Mouse (Mus musculus): ENCODE measurements around the gene Prorsd1. TPM values are rescaled to one million over a fixed set of nuclear protein-coding genes. Genes with fewer than 3 reads are reported as not detected.

Gene Prorsd1
- polyA plus RNA-seq, 1 experiment = 9.3 TPM

GRCm38 (mm10) chr11:29509421-29509820, 5.4 kb downstream of the Prorsd1 start:
- Histone ChIP-seq H3K79me2 (ENCODE audit: control insufficient read depth, insufficient read depth) (peaks cover 10% of the 10 kb centered on the region), H3ac (ENCODE audit: control insufficient read depth, insufficient read length, low read depth) (no peak overlapping the region), H3K36me3 (ENCODE audit: control insufficient read depth, insufficient read depth) (peaks cover 62% of the 10 kb centered on the region), H3K79me3 (ENCODE audit: low read depth) (no peaks in the 10 kb centered on the region), H3K27me3 (ENCODE audit: control insufficient read depth, insufficient read depth, insufficient read length) (no peaks in the 10 kb centered on the region), H3K4me3 (ENCODE audit: insufficient read depth, poor library complexity, severe bottlenecking) (no peak overlapping the region)
- TF ChIP-seq CTCF (IDR thresholded peaks at IDR 0.05; ENCODE audit: control insufficient read depth, insufficient read depth, insufficient read length) (no peak), CEBPB (IDR thresholded peaks at IDR 0.05; ENCODE audit: low read depth) (no peak), MAX (IDR thresholded peaks at IDR 0.05) (no peak), FOSL1 (IDR thresholded peaks at IDR 0.05; ENCODE audit: insufficient read depth, low read length, poor library complexity, severe bottlenecking) (no peak), MYOD1 (IDR thresholded peaks at IDR 0.05; ENCODE audit: control insufficient read depth, insufficient read length, low read depth) (no peak), USF1 (IDR thresholded peaks at IDR 0.05; ENCODE audit: low read depth) (no peak), MYOG (IDR thresholded peaks at IDR 0.05; ENCODE audit: control insufficient read depth, extremely low read depth, insufficient read length) (no peak)

DNA sequence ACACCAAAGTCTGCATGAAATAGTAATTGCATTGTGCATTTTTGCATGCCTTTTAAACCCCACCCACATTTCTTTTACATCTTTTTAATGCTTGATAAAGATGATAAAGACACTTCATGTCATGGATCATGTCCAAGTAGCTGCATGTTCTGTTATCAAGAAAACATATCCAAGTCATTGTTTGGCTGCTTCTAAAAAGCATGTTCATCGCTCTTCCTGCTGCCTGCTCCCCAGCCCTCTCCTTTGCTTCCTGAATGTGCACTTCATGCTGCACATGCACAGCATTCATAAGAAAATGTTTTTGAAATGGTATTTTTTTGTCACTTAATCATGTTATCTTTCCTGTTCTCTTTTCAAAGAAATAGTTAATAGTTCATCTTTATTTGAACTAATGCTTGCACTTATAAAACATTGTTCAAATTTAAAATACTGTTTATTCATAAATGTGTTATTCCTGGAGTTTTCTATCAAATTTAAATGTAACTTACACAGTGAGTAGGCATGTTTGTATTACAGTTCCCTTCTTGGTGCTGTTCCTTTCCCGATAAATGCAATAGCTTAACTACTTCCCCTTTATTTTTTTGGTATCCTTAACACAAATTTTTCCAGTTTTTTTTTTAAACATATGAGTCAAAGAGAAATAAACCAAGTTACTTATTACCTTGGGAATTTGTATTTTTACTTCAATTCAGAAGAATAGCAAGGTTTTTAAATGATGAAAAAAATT, 9.8 kb downstream of the Prorsd1 start:
- Histone ChIP-seq H3K36me3 (ENCODE audit: control insufficient read depth, insufficient read depth) (peaks cover 57% of the 10 kb centered on the region), H3K79me2 (ENCODE audit: control insufficient read depth, insufficient read depth) (no peaks in the 10 kb centered on the region), H3ac (ENCODE audit: control insufficient read depth, insufficient read length, low read depth) (no peak overlapping the region), H3K4me3 (ENCODE audit: insufficient read depth, poor library complexity, severe bottlenecking) (no peak overlapping the region), H3K27me3 (ENCODE audit: control insufficient read depth, insufficient read depth, insufficient read length) (no peaks in the 10 kb centered on the region), H3K79me3 (ENCODE audit: low read depth) (no peaks in the 10 kb centered on the region)
- no peak for TF ChIP-seq MYOD1 (IDR thresholded peaks at IDR 0.05; ENCODE audit: control insufficient read depth, insufficient read length, low read depth)
- TF ChIP-seq MYOG (IDR thresholded peaks at IDR 0.05; ENCODE audit: control insufficient read depth, extremely low read depth, insufficient read length) = no peak
- no peak for TF ChIP-seq FOSL1 (IDR thresholded peaks at IDR 0.05; ENCODE audit: insufficient read depth, low read length, poor library complexity, severe bottlenecking)
- no peak for TF ChIP-seq MAX (IDR thresholded peaks at IDR 0.05)

- Histone ChIP-seq H3K36me3 (ENCODE audit: control insufficient read depth, insufficient read depth) (peaks cover 58% of the 10 kb centered on the region), H3K27me3 (ENCODE audit: control insufficient read depth, insufficient read depth, insufficient read length) (no peaks in the 10 kb centered on the region), H3K4me3 (ENCODE audit: insufficient read depth, poor library complexity, severe bottlenecking) (no peak overlapping the region), H3K79me2 (ENCODE audit: control insufficient read depth, insufficient read depth) (no peaks in the 10 kb centered on the region), H3K79me3 (ENCODE audit: low read depth) (no peaks in the 10 kb centered on the region), H3ac (ENCODE audit: control insufficient read depth, insufficient read length, low read depth) (no peak overlapping the region)
- TF ChIP-seq FOSL1 (IDR thresholded peaks at IDR 0.05; ENCODE audit: insufficient read depth, low read length, poor library complexity, severe bottlenecking) (no peak), USF1 (IDR thresholded peaks at IDR 0.05; ENCODE audit: low read depth) (no peak), MYOG (IDR thresholded peaks at IDR 0.05; ENCODE audit: control insufficient read depth, extremely low read depth, insufficient read length) (no peak)
These were observed 10.6 kb downstream of the Prorsd1 start for GRCm38 (mm10) chr11:29503948-29504893.

- no peak overlapping the region for H3ac ChIP-seq (ENCODE audit: control insufficient read depth, insufficient read length, low read depth)
- peaks cover 58% of the 10 kb centered on the region for H3K36me3 ChIP-seq (ENCODE audit: control insufficient read depth, insufficient read depth)
- H3K4me3 ChIP-seq (ENCODE audit: insufficient read depth, poor library complexity, severe bottlenecking) = no peak overlapping the region
- H3K79me2 ChIP-seq (ENCODE audit: control insufficient read depth, insufficient read depth) = no peaks in the 10 kb centered on the region
- no peaks in the 10 kb centered on the region for H3K27me3 ChIP-seq (ENCODE audit: control insufficient read depth, insufficient read depth, insufficient read length)
- no peaks in the 10 kb centered on the region for H3K79me3 ChIP-seq (ENCODE audit: low read depth)
- TF ChIP-seq MAX (IDR thresholded peaks at IDR 0.05) (no peak), CEBPB (IDR thresholded peaks at IDR 0.05; ENCODE audit: low read depth) (no peak), USF1 (IDR thresholded peaks at IDR 0.05; ENCODE audit: low read depth) (no peak), MYOG (IDR thresholded peaks at IDR 0.05; ENCODE audit: control insufficient read depth, extremely low read depth, insufficient read length) (no peak), CTCF (IDR thresholded peaks at IDR 0.05; ENCODE audit: control insufficient read depth, insufficient read depth, insufficient read length) (no peak), FOSL1 (IDR thresholded peaks at IDR 0.05; ENCODE audit: insufficient read depth, low read length, poor library complexity, severe bottlenecking) (no peak), MYOD1 (IDR thresholded peaks at IDR 0.05; ENCODE audit: control insufficient read depth, insufficient read length, low read depth) (no peak)
These were observed 17.9 kb downstream of the Prorsd1 start for GRCm38 (mm10) chr11:29496962-29497361.

DNA sequence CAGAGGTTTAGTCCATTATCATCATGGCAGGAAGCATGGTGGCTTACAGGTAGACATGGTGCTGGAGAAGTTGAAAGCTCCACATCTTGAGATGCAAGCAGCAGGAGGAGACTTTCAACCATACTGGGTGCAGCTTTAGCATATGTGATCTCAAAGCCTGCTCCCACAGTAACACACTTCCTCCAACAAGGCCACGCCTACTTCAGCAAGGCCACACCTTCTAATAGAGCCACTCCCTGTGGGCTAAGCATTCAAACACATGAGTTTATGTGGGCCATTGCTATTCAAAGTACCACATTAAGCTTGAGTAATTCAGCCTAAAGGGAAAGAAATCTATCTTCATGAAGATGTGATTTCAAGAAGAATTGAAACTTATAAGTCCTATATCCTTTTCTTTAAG, 21.7 kb downstream of the Prorsd1 start:
- TF ChIP-seq MAX (IDR thresholded peaks at IDR 0.05) = no peak
- TF ChIP-seq CEBPB (IDR thresholded peaks at IDR 0.05; ENCODE audit: low read depth) = no peak
- no peak for TF ChIP-seq MYOG (IDR thresholded peaks at IDR 0.05; ENCODE audit: control insufficient read depth, extremely low read depth, insufficient read length)
- no peak for TF ChIP-seq CTCF (IDR thresholded peaks at IDR 0.05; ENCODE audit: control insufficient read depth, insufficient read depth, insufficient read length)
- no peak for TF ChIP-seq USF1 (IDR thresholded peaks at IDR 0.05; ENCODE audit: low read depth)
- no peak for TF ChIP-seq MYOD1 (IDR thresholded peaks at IDR 0.05; ENCODE audit: control insufficient read depth, insufficient read length, low read depth)
- TF ChIP-seq FOSL1 (IDR thresholded peaks at IDR 0.05; ENCODE audit: insufficient read depth, low read length, poor library complexity, severe bottlenecking) = no peak
- no peaks in the 10 kb centered on the region for H3K27me3 ChIP-seq (ENCODE audit: control insufficient read depth, insufficient read depth, insufficient read length)

More for the DNA sequence above, 21.7 kb downstream of the Prorsd1 start:
- Histone ChIP-seq H3K79me3 (ENCODE audit: low read depth) (no peaks in the 10 kb centered on the region), H3K79me2 (ENCODE audit: control insufficient read depth, insufficient read depth) (no peaks in the 10 kb centered on the region), H3K4me3 (ENCODE audit: insufficient read depth, poor library complexity, severe bottlenecking) (no peak overlapping the region), H3K36me3 (ENCODE audit: control insufficient read depth, insufficient read depth) (peaks cover 29% of the 10 kb centered on the region), H3ac (ENCODE audit: control insufficient read depth, insufficient read length, low read depth) (no peak overlapping the region)

Measured in C2C12 (cell line).